Mouse (Mus musculus) lung, postnatal 0 days (tissue): ENCODE measurements around the gene Kcns1.

Experiments
- CTCF ChIP-seq: IDR thresholded peaks from 2 replicates; pipeline ENCODE4 v1.5.1; 2016; ENCODE audit warnings: antibody characterized with exemption, mild to moderate bottlenecking
- EP300 ChIP-seq: IDR thresholded peaks from 2 replicates; pipeline ENCODE4 v1.6.1; 2016; ENCODE audit warnings: antibody characterized with exemption, mild to moderate bottlenecking, control low read depth

GRCm38 (mm10) chr2:164168571-164168946 is 2.4 kb downstream of the Kcns1 start:
- TF ChIP-seq CTCF (no peak), EP300 (no peak)
